Mouse (Mus musculus) liver, adult (tissue): ENCODE results near the gene Ubash3b.

ENCODE experiments used
- GATA4 ChIP-seq: IDR thresholded peaks from 2 replicates; pipeline ENCODE4 v1.6.1; 2014; ENCODE audit warnings: mild to moderate bottlenecking, low read length; ENCODE audit not compliant: insufficient replicate concordance

Ubash3b gene

DNA sequence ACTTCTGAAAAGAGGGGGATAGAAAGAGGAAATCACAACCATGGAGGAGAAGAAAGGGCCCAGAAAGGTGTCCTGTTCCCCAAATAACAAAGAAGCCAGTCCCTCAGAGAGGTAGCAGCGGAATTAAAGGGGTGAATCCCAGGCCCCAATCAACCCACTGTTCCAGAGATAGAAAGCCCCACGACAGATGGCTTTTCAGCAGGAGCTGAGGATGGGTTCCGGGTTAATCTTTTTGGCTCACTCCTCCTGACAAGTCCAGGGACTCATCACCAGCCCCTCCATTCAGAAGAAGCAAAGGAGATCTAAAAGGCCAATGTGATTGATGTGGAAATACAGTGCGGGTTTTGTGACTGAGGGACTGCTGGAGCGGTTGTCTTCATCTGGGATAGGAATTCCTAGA is 117.9 kb downstream of the Ubash3b start:
- TF ChIP-seq GATA4: no peak

DNA sequence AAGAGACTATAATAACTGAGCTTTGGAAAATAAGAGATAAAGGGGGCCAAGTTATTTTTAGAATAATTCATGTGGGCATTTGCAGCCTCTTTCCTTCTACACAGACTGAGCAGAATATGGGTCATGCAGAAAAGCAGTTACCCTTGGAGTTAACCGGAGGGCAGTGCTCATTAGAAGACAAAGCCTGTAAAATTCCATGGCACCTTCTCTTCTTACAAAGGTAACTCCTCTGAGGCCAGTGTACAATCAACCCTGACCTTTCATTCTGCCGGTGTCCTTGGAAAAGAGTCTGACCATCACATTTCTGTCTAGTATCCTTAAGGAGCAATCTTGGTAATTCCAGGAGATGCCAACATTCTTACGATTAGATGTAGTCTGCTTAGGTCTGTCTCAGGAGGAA is 120.1 kb downstream of the Ubash3b start:
- no peak for TF ChIP-seq GATA4

GRCm38 (mm10) chr9:41038150-41038664 is 123.3 kb downstream of the Ubash3b start:
- TF ChIP-seq GATA4: no peak

- no peak for TF ChIP-seq GATA4
Observed at GRCm38 (mm10) chr9:41031590-41032489, 129.7 kb downstream of the Ubash3b start.

DNA sequence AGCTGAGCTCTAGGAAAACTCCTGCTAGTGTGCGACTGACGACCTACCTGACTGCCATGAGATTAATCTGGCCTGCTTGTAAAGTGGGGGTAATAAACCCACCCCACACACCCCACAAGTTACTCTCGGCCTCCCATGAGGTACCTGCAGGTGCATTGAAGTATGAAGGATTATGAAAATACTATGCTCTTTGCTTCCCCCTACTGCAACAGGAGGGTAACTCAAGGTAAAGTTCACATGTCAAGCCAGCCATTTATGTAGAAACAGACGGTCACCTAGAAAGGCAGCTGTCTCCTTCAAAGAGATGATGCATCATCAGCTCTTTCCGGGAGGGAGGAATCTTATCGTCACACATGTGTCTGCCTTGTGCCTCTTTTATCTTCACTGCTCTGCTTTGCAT is 131.7 kb downstream of the Ubash3b start:
- TF ChIP-seq GATA4: no peak

DNA sequence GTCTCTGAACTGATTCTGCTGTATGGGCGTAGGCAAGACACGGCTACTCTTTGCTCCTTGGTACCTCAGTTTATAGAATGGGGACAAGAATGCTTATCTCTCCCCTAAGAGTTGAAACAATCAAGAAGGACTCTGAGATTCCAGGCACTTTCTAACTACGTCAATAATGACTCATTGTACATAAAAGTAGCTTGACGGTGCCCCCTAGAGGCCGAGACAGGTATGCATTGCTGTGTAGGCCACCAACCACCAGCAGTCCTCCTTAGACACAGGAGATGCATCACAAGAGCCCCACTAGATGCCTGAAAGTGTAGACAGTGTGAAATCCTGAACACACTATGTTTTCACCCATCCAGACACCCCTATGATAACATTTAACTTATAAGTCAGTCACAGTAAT is 133.0 kb downstream of the Ubash3b start:
- no peak for TF ChIP-seq GATA4

DNA sequence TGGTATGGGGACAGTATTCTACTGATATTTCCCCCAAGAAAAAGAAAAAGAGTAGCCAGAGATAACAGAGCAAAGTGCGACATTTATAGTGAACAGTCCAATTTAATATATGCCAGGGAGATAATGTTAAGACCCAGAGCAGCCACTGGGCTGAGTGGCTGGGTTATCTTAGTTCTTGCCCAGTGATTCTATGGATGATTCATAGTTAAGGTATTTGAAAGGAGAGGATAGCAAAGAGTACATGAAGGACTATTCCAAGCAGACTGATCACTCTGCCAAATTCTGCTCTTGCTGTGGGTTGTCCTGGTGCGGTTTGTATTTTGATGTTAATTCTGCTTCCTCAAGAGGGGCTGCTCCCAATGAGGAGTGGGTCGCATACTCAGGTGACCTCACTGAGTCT is 139.8 kb downstream of the Ubash3b start:
- TF ChIP-seq GATA4: no peak

GRCm38 (mm10) chr9:41020486-41020885 is 141.0 kb downstream of the Ubash3b start:
- no peak for TF ChIP-seq GATA4

DNA sequence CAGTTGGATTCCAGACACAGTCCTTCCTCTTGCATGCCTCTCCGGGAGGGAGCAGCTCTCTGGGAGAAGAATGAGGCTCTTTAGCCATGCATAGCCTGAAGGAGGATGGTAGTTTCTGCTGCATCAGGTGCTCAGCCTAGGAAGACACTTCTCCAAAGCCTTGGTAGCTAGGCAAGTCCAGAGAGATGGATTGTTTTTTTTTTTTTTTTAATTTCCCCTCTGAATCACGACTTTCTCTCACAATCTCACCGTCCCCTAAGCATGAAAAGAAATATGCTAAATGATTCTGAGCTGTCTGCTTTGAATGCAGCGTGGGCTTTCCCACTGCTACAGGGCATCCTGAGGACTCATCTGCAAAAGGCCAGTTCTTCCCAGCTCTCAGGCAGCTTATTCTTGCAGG is 147.0 kb downstream of the Ubash3b start:
- TF ChIP-seq GATA4: no peak

DNA sequence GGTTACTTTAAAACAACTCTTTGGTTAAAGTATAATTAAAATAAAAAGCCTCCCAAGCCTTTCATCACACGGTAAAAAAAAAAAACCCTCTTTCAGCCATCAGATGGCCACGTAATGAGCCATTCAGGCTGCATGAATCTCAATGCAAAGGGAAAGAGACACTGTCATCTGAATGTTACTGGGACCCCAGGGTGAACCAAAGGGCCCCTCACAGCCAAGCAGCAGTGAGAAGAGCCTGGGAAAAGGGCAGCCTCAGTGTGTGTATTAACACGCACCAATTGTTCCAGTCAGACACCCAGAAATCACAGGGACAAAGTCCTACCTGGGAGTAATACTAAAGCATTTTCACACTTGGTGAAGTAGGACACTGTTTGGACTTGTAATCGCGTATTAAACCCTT is 149.0 kb downstream of the Ubash3b start:
- TF ChIP-seq GATA4: no peak

- no peak for TF ChIP-seq GATA4
Observed at GRCm38 (mm10) chr9:41011512-41012436, 149.7 kb downstream of the Ubash3b start.

DNA sequence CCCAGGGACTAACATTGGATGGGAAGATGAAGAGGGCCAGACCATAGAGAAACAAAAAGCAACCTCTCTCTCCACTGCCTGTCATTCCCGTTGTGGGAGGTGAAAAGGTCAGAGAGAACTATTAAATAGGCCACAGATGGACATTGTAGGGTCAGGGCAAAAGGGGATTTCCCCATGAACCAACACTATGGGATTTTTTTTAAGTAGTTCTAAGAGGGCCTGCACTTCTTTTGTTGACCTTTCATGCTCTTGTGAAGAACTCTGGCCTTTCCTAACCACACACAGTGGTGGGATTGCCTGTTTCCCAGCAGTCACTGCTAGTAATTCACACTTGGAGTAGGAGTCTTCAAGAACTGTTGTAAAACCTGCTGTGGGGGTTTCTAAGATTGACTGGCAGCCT is 153.7 kb downstream of the Ubash3b start:
- TF ChIP-seq GATA4: no peak

DNA sequence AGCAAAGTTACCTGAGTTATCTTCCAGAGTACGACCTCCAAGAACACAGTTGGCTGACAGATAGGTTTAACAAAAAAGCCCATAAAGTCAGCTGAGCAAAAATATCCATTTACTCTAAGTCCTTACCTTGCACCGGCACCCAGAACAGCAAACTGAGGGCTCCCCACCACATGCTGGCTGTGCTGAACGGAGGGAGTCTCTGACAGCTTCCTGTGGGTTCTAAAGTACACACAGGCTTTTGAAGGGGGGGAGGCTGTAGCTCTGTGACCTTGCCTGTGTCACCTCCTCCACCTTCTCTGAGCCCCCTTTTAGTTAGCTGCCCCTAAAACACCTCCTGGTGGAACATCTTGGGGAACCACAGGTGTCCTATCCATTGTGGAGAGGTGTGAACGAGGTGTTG is 157.1 kb downstream of the Ubash3b start, which contains the start of gene Crtam:
Gene Crtam, minus strand, starts transcription at position 214 of the 400 bp plus-strand sequence.
- TF ChIP-seq GATA4: no peak

DNA sequence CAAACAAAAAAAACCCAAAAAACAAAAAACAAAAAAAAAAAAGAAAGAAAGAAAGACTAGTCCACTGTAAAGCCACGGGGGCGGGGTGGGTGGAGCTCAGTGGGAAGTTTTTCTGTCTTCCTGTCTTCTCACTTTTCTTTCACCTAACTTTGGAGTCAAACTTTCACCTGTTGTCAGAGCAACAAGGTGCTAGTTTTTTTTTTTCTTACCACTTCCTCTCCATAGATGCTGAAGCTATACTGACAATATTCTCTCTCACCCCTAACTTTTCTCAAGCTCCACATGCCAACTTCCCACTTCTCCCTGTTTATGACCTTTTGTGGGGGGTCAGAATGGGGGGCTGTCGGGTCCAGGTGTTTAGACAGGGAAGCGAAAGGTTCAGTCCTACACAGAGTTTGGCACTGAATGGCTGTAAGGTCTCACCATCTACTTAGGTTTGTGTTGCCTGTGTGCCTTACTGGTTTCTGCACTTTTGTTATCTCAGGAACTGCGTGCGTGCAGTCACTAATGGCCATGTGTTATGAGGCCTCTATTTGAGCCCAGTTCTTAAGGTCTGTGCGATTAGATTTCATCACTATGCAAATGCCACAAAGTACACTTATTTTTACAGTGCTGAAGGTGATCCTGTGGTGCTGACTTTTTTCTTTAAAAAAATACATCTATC is 164.2 kb downstream of the Ubash3b start:
- TF ChIP-seq GATA4: no peak

- no peak for TF ChIP-seq GATA4
Observed at GRCm38 (mm10) chr9:40994075-40994474, 167.4 kb downstream of the Ubash3b start.
